Mouse (Mus musculus): ENCODE results near the gene Pgap1.

Pgap1 gene

DNA sequence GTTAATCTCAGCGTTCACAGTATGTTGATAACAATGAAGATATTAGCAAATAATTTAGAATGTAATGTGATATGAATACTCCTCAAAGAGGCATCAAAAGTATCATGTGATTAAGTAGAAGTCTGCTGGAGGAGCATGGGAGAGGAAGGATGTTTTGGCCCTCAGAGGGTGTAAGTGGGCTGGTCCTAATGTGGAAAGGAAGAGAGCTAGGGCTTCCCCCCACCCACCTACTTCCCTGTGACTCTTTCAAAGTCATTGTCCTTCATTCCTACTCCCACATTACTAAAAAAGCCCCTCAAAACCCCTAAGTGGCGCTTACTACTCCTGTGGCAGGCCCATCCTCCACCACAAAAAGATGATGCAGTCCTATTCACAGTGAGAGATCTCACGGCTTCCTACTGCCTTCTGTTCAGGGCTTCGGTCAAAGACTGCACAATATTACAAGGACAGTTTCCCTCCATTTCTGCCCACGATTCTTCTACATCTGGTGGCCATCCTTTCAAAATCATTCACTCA, 37.4 kb downstream of the Pgap1 start:
- no peak for DNase-seq (ENCODE audit: low spot score in 2 of 2)

DNA sequence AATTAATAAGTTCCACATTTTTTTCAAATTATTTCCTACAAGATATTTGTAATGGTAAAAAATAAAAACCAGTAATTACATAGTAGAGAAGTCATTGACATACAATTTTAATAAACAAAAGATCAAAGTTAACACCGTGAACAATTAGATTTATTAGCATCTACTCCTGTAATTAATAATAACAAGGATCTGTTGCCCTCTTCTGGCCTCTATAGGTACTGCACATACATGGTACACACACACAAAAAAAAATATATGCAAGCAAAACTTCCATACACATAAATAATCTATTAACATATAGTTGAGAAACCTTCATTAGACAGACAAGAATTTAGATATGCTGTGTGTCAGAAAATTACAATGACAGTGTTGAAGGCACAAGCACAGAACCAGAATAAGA, 43.6 kb downstream of the Pgap1 start:
- DNase-seq (ENCODE audit: low spot score in 2 of 2), result no peak

DNA sequence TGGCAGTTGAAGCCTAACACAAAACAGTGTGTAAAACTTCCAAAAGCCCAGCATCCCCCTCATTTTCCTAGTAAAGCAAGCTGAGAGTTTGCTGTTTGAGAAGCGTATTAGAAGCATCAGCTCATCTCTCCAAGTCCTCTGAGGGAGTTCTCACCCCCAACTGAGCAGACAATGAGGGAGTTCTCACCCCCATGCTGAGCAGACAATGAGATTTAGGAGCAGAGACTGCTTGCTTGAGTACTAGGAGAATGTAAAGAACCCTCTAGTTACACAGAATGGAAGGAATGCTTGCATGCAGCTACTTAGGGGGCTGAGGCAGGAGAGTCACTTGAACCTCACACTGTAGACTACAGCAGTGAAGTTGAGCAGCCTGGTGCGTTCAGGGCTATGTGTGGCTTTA, 59.0 kb downstream of the Pgap1 start:
- DNase-seq (ENCODE audit: low spot score in 2 of 2), result no peak

DNA sequence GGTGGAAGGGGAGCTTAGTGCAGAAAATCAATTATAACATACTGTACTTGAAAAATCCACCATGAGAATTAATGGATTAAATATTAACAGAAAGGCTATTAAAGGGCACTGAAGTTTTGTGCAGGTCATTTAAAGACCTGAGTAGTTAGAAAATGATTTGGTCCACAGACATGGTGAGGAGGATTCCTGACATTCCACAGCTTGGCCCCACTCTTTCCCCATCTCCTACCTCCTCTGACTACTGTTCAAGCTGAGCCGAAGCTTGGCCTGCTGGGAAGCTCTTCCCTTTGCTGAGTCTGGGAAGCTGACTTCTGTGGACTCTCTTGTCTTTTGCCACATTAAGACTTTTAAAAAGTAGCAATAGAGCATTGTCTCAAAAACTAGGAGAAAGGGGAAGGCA, 61.2 kb downstream of the Pgap1 start:
- no peak for DNase-seq (ENCODE audit: low spot score in 2 of 2)

DNA sequence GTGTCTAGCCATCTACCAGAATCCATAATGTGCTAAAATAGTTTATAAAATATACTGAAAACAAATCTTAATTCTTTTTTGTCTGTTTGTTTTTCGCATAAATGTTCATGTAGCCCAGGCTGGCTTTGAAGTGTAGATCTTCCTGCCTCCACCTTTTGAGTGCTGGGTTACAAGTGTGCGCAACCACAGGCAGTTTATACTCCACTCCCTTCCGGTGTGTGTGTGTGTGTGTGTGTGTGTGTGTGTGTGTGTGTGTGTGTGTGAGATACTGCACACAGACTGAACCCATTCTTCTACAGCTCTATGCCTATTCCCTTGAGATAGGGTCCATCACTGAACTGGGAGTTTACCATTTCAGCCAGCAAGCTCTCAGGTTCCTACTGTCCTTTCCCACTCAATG, 64.0 kb downstream of the Pgap1 start:
- DNase-seq (ENCODE audit: low spot score in 2 of 2), result no peak

DNA sequence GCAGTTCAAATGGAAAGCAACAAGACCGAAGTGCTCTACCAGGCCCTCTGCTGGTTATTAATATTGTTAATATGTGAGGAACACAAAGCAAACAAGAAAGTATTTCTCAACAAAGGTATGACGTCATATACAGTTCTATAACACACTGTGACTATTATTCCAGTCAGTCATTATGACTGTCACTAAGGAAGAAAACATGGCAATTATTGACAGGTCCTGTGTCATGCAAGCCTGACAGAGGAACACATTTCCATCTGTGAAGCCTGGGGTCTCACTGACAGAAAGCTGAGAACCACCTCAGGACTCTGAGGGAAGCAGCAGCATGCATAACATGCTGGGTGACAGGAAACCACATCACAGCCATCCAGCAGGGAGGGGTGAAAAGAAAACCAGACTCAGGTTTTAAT, 65.0 kb downstream of the Pgap1 start:
- no peak for DNase-seq (ENCODE audit: low spot score in 2 of 2)

DNA sequence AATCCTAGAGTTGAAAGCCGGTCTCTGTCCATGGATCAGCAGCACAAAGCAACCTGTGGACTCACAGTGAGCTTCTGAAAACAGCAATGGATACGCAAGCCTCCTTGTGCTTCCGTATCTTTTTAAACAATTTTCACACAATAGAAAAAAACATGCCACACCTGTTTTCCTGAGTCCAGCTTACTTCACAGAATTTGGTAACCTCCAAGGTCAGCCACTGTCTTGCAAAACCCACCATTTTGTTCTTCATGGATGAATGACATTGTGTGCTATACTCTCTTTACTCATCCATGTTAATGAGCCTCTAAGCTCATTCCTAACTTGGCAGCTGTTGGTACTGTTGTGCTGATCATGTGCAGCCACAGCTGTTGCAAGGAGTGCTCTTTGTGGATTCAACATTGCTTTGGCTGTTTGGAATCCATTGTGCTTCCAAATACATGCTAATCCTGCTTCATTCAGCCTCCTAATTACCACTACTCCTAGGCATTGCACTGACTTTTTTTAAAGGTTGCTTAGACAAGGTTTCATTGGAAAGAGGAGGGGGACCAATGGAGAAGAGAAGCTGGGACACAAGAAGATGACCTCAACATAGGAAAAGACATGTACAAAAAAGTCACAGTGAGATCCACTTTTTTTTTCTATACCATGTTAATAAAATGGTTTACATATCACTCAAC, 72.6 kb downstream of the Pgap1 start:
- DNase-seq (ENCODE audit: low spot score in 2 of 2), result no peak

DNA sequence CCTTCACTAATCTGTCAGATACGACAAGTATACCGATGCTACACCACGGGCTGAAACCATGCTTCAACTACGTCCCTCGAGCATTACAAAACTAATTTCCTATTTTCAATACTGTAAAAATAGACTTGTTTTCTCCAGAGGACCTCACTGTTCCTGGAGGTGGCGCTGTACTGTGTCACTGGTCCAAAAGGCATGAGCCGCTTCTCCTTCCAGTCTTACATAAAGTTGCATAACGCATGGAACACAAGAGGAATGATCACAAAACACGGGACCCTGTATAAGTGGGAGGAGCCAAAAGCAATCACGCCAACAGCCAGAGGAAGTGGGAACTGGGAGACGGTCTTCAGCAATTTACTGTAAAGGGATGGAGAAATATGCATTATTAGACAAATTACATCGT, 77.0 kb downstream of the Pgap1 start:
- no peak for DNase-seq (ENCODE audit: low spot score in 2 of 2)

DNA sequence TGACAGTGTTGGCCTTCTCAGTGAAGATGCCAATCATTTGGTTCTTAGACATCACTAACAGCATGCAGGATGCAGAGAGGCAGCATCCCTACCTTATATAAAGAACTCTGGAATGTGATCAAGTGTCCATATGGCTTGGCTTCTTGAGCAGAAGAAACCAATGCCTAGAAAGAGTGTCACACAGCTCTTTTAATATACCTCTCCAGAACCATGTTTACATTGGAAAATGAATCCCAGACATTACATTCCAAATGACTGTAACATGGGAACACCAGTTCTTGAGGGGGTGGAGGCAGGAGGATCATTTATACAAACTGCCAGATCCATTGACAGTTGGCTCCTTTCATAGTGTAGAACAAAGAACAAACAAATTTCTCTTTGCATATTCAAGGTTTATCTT, 88.8 kb downstream of the Pgap1 start:
- no peak for DNase-seq (ENCODE audit: low spot score in 2 of 2)

DNA sequence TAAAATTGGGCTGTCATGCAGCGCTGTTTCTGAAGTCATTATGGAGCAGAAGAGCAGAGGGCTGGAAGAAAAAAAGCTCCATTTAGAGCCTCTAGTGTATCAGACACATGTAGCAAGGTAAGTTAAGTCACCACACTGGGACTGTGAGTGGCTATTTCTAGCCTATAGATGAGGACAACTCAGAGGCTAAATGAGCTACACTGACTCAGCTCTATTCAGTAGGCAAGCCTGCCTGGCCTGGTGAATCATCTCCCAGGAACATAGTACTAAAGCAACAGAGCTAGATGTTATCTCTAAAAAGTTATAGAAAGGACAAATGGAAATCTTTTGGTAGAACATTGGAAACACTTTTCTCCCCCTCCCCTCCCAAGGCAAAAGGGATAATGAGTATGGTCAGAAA, 90.1 kb downstream of the Pgap1 start:
- no peak for DNase-seq (ENCODE audit: low spot score in 2 of 2)

DNA sequence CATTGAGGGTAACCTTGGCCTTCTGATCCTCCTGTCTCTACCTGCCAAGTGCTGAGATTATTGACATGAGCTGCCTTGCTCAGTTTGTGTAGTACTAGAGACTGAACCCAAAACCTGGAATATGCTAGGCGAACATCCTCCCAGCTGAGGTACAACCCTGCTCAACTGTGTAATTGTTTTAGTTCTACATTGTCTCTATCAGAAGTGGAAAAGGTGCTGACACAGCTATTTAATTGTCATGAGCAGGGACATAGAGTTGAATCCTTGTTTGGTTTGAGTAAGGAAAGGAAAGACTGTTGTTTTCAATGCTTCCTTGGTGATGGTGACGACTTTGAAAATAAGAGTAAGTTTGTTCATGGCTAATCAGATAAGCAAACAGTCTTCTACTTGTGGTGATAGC, 105.4 kb downstream of the Pgap1 start:
- DNase-seq (ENCODE audit: low spot score in 2 of 2), result no peak

DNA sequence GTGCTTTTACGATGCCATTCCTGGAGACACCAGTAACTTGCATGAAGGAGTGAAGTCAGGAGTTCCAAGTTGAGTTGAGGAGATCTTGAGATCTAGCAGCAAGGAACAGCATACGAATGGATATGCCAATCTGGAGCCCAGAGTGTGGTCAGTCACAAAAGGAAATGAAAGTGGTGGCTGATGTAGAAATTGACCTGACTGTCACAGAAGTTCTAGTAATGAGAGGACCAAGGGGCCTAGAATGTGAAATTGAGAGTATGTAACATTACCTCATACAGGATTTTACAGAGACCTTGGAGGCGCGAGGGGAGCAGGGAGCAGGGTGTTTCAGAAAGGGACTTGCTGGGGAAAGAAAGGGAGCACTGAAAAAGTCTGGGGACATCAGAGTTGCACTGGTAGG, 108.7 kb downstream of the Pgap1 start:
- no peak for DNase-seq (ENCODE audit: low spot score in 2 of 2)

DNA sequence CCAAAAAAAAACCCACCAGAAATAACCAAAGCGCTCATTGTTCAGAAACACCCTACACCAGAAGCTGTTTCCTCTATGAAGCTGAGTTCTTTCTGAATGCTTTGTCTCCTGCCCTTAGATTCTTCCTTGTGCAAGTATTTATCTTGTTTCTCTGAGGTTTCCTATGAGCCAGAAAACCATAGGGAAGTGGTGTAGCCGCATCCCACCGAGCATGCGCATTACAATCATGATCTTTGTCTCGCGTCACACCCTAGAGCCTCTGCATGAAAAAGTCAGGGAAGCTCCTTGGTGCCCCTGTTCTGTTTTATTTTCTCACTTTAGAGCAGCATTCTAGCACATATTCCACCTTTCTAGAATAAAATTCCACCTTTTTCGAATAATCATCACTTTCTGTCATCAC, 113.8 kb downstream of the Pgap1 start:
- no peak for DNase-seq (ENCODE audit: low spot score in 2 of 2)

DNA sequence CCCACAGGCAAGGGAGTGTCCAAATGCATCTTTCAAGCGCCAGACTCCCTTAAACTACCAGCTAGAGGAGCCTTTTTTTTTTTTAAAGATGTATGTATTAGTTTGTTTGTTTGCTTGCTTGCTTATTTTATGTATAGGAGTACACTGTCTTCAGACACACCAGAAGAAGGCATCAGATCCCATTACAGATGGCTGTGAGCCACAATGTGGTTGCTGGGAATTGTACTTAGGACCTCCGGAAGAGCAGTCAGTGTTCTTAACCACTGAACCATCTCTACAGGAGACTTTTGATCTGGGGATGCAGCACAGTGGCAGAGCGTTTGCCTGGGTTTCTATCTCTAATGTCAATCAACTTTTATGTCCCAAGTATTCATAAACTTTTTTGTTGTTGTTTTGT, 118.4 kb downstream of the Pgap1 start:
- no peak for DNase-seq (ENCODE audit: low spot score in 2 of 2)

DNA sequence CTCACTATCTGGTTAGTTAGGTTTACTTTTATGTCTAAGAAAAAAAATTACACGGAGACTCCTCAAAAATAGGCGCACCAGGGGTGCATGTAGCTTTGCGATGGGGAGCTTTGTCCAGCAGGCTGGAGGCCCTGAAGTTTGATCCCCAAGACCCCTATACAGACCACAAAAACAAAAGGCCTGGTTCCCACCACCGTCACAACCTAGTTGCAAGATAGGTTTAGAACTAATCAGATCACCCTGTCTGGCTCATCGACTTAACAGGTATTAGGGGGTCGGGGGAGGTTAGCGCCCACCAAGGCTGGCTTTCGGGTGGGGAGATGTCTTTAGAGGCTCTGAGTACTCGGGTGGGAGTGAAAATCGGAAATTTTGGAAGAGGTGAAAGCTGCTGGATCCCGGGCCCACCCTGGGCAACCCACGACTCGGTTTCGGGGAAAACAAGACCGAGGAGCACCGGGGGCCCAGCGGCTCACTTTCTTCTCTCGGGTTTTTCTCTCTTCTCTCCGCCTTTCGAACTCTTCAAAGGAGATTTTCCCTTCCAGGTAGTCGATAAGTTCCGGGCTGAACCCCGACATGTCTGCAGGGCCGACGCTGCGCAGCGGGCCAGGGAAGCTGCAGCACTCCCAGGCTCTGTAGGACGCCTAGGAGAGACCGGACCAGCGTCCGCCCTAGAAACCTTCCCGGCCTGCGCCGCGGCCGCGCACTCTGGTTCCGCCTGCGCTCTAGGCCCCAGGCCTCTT, 119.0 kb downstream of the Pgap1 start, which contains the start of gene Gtf3c3:
TSS of gene Gtf3c3 (minus strand) at position 632 of the 740 bp plus-strand sequence.
- peak; percentile 63 to 71 for DNase-seq (ENCODE audit: low spot score in 2 of 2)

Data from heart, adult 9 months (tissue).